Mouse (Mus musculus): ENCODE results near the gene 2010111I01Rik.

DNA sequence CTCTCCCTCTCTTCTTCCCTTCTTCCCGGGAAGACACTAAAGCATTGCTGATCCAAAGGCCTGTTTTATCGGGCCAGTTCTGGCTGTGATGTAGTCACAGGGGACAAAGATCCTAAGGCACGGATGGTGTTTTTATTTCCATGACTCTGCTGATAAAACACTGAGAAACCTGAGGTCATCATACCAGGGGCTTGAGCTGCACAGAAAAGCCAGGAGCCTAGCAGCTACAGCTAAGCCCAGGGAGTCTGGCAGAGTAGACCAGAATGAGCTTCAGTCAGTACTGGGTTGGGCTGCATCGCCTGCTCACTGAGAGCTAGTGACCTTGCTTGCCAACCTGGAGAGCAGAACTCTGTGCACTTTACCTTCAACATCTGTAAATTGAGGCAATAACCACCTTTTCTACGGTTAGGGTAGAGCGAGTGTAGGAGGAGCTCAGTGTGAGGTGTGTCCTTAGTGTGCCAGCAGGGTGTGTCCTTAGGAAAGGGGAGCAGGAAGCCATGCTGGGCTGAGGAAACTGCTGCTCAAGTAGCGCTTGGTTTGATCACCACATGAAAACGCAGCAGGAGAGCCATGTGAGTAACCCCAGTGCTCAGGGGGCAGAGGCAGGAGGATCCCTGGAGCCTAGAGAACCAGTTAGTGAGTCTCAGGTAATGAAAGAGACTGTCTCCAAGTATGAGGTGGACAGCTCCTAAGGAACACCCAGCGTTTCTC is 186.5 kb downstream of the 2010111I01Rik start:
- TF ChIP-seq POLR2A (IDR thresholded peaks at IDR 0.05; ENCODE audit: insufficient read depth, low read depth, low read length), result no peak
- TF ChIP-seq CTCF (IDR thresholded peaks at IDR 0.05), result 0 out of 2 replicates have a peak, but pooled peaks have one; percentile 9

Data from heart, adult 2 months (tissue).